Mouse (Mus musculus) hindbrain, embryonic 12.5 days (tissue): ENCODE results near the gene Eci2. TPM values are rescaled to one million over a fixed set of nuclear protein-coding genes. Genes with fewer than 3 reads are reported as not detected.
"Not testable (repeated sequence)": the region's sequence is repeated elsewhere in the genome, so short reads cannot be mapped to it uniquely, and the experiment has no call there.

Experiments
- ATAC-seq: fragments of 200-750 bp; cut with Nextera tagmentation; 2 replicates; pipeline ENCODE4 v1.8.0; 2017; ENCODE audit warnings: moderate TSS enrichment; ENCODE audit not compliant: low FRiP score
- H3K27ac ChIP-seq: fragments of 300-500 bp; sonication (generic); 2 replicates; pipeline ENCODE4 v1.5.1; 2016; ENCODE audit warnings: mild to moderate bottlenecking
- H3K27me3 ChIP-seq: fragments of 300-500 bp; sonication (generic); 2 replicates; pipeline ENCODE4 v1.6.1; 2016; ENCODE audit warnings: mild to moderate bottlenecking
- H3K36me3 ChIP-seq: fragments of 300-500 bp; sonication (generic); 2 replicates; pipeline ENCODE4 v1.6.1; 2016; ENCODE audit warnings: mild to moderate bottlenecking
- H3K4me1 ChIP-seq: fragments of 300-500 bp; sonication (generic); 2 replicates; pipeline ENCODE4 v1.6.1; 2016
- H3K4me2 ChIP-seq: fragments of 300-500 bp; sonication (generic); replicated peaks from 2 replicates; pipeline ENCODE4 v1.6.1; 2016; ENCODE audit warnings: mild to moderate bottlenecking
- H3K4me3 ChIP-seq: fragments of 300-500 bp; sonication (generic); 2 replicates; pipeline ENCODE4 v1.5.1; 2016; ENCODE audit warnings: mild to moderate bottlenecking
- H3K9ac ChIP-seq: fragments of 300-500 bp; sonication (generic); 2 replicates; pipeline ENCODE4 v1.6.1; 2016; ENCODE audit warnings: mild to moderate bottlenecking, moderate library complexity
- H3K9me3 ChIP-seq: fragments of 300-500 bp; sonication (generic); replicated peaks from 2 replicates; pipeline ENCODE4 v1.6.1; 2016; ENCODE audit warnings: mild to moderate bottlenecking
- WGBS: fragments of 180-500 bp; shearing (Covaris S2); methylation state at CpG from one replicate; pipeline ENCODE4 v1.1.7; 2016; 5-methylcytosine and 5-hydroxymethylcytosine counted together
- polyA plus RNA-seq: library from polyadenylated mRNA; unstranded; fragments of >200 nt; fragmentation: Nextera tagmentation; extraction: Ambion mirVana; gene quantifications from 2 replicates; pipeline ENCODE4 v1.2.1, GENCODE M21; 2016

The Eci2 gene
- polyA plus RNA-seq, 1 experiment from 2014 or later: 122 TPM

DNA sequence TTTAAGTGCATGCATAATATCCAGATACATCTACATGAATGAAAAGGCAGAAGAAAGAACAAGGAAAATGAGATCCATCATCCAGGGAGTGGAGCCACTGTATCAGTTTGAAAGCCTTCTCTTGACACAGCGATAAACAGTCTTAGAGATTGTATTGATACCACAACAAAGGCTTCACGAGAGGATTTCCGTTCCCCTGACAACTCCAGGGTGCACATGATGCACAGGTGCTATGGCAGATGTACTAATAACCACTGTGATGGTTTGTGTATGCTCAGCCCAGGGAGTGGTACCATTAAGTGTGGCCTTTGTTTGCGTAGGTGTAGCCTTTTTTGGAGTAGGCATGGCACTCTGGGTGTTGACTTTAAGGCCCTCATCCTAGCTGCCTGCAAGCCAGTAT, 70.0 kb downstream of the Eci2 start:
- H3K36me3 ChIP-seq: no peaks in the 10 kb centered on the region
- H3K9me3 ChIP-seq: no peaks in the 10 kb centered on the region
- H3K27ac ChIP-seq: no peak overlapping the region
- no peak for ATAC-seq
- no peaks in the 10 kb centered on the region for H3K27me3 ChIP-seq
- WGBS: 86% methylated on average over 4 of the region's 4 CpGs
- no peak overlapping the region for H3K4me2 ChIP-seq
- H3K4me1 ChIP-seq: no peaks in the 10 kb centered on the region
- H3K9ac ChIP-seq: no peak overlapping the region
- no peak overlapping the region for H3K4me3 ChIP-seq

DNA sequence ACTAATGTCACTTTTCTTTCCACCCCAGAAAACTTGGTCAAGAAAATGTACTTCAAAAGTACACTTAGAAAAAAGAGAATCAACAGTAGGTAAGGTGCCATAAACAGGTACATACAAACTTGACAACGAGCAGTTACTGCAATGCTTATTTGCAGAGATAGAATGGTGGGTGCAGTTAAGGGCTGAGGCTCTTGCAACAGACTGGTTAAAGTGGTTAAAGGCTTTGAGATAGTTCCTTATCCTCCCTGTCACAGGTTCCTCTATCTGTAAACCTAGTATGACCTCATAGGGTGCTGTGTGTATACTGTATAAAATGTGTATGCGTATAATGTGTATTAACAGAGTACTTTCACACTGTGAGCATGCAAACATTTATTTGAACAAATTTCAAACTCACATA, 75.5 kb downstream of the Eci2 start:
- not testable (repeated sequence) for H3K36me3 ChIP-seq, ATAC-seq, H3K4me3 ChIP-seq, H3K9me3 ChIP-seq, H3K27ac ChIP-seq, H3K4me2 ChIP-seq, H3K27me3 ChIP-seq, H3K4me1 ChIP-seq, H3K9ac ChIP-seq
- WGBS: 98% methylated on average over 2 of the region's 2 CpGs

DNA sequence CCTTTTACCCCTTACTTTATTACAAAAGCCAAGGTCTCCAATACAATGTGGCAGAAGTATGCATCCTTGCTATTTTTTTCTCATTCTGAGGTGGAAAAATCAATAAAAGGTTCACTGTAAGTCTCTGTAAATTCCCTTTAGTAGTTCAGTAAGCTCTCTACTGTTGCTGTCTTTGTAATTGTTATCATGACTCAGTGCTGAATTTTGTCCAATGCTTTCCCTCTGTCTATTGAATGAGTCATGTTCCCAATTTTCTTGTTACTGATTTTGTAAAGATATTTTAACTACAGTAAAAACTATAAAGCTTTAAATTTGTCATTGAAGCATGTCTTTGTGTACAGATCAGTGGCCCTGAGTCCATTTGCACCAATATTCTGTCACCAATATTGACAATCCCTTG, 84.5 kb downstream of the Eci2 start:
- no peaks in the 10 kb centered on the region for H3K36me3 ChIP-seq
- H3K4me2 ChIP-seq: no peak overlapping the region
- H3K4me1 ChIP-seq: no peaks in the 10 kb centered on the region
- ATAC-seq: no peak
- H3K4me3 ChIP-seq: no peak overlapping the region
- H3K9me3 ChIP-seq: no peaks in the 10 kb centered on the region
- no peak overlapping the region for H3K9ac ChIP-seq
- H3K27ac ChIP-seq: no peak overlapping the region
- H3K27me3 ChIP-seq: no peaks in the 10 kb centered on the region

DNA sequence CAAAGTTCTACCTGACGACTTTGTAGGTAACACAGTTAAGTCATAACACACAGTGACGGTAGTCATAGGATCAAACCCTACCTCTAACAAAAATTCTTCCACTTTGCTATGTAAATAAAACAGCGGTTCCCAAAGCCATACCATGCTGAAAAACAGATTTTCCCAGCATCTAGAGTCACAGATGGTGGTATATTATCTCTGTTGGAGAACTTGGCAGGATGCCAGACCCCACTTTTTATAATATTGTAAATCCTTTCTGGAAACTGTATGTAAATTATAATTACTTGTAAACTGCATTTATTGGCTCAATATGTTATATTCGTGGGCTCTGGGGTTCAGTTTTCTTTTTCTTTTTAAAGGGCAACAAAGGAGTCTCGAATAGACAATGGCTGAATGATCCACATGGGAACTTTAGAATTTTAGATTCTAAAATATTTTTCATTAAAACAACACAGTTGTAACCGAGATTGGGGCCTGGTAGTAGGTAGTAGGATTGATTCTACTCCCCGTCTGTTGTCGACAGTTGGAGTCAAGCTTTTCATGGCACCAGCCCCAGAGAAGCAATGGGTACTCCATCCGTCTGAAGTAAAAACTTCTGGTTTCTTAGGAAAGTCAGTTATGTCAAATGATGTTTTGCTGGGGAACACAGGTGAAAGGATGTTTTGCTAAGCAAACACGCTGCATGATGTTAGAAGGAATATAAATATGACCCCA, 91.8 kb downstream of the Eci2 start:
- Histone ChIP-seq H3K9me3 (no peaks in the 10 kb centered on the region), H3K27me3 (no peaks in the 10 kb centered on the region), H3K36me3 (no peaks in the 10 kb centered on the region), H3K4me2 (no peak overlapping the region), H3K9ac (no peak overlapping the region), H3K27ac (no peak overlapping the region), H3K4me3 (no peak overlapping the region), H3K4me1 (no peaks in the 10 kb centered on the region)
- ATAC-seq: no peak
- WGBS: 83% methylated on average over 10 of the region's 10 CpGs

Other genes starting within 250 kb of the Eci2 start
- gene Prpf4b, start 151.8 kb downstream of the Eci2 start, polyA plus RNA-seq: 94.8 and 98.1 TPM in 2 replicates
- 1.5 and 1.7 TPM in 2 replicates for gene Fam217a, start 102.8 kb downstream of the Eci2 start, polyA plus RNA-seq
- not detected in 2 replicates for gene 4933417A18Rik, start 102.7 kb downstream of the Eci2 start, polyA plus RNA-seq
- gene Eci3, start 63.3 kb downstream of the Eci2 start, polyA plus RNA-seq: 0.87 and 1.2 TPM in 2 replicates